Mouse (Mus musculus): ENCODE data around the gene H2-Aa.

- TF ChIP-seq CTCF (IDR thresholded peaks at IDR 0.05; ENCODE audit: insufficient read depth, low read depth, low read length), result no peak
- peak; percentile 83 for TF ChIP-seq POLR2A (IDR thresholded peaks at IDR 0.05; ENCODE audit: insufficient read depth, low read depth, low read length)
Measured at GRCm38 (mm10) chr17:34309683-34310385, 22.2 kb upstream of the H2-Aa start.

Data from olfactory bulb, adult 2 months (tissue).